Mouse (Mus musculus) stomach, postnatal 0 days (tissue): ENCODE results near the gene Mal.

ENCODE experiments used
- CTCF ChIP-seq: IDR thresholded peaks from 2 replicates; pipeline ENCODE4 v1.5.1; 2016; ENCODE audit warnings: antibody characterized with exemption, low read depth, mild to moderate bottlenecking, moderate library complexity
- EP300 ChIP-seq: optimal IDR thresholded peaks from 2 replicates; pipeline ENCODE3; 2016; ENCODE audit warnings: antibody characterized with exemption

- TF ChIP-seq CTCF: no peak
- no peak for TF ChIP-seq EP300
These were observed 66.3 kb downstream of the Mal start for GRCm38 (mm10) chr2:127590204-127590603.
